Mouse (Mus musculus): Measurements from ENCODE around the gene Celf5. TPM values are rescaled to one million over a fixed set of nuclear protein-coding genes. Genes with fewer than 3 reads are reported as not detected.

Celf5 gene
- polyA plus RNA-seq, 1 experiment from 2014 or later, result 1.4 TPM

- Histone ChIP-seq H3K27ac (ENCODE audit: low read length) (no peak overlapping the region), H3K4me3 (ENCODE audit: low read length) (no peak overlapping the region), H3K36me3 (ENCODE audit: control insufficient read depth, insufficient read depth, low read length) (peaks cover 4% of the 10 kb centered on the region), H3K4me1 (ENCODE audit: control insufficient read depth, insufficient read depth, low read length) (peaks cover 79% of the 10 kb centered on the region), H3K9ac (ENCODE audit: low read depth, low read length) (0 out of 2 replicates have a peak overlapping the region, but pooled peaks have one; percentile 5), H3K4me2 (ENCODE audit: low read depth, low read length) (no peak overlapping the region), H3K27me3 (replicated peaks; ENCODE audit: control insufficient read depth, insufficient read depth, low read length) (no peaks in the 10 kb centered on the region), H3K9me3 (ENCODE audit: control insufficient read depth, low read length) (no peaks in the 10 kb centered on the region)
- no peak for ATAC-seq
- 70% methylated on average over 17 of the region's 17 CpGs for WGBS
These were observed 66.8 kb downstream of the Celf5 start for GRCm38 (mm10) chr10:81415549-81416310.

DNA sequence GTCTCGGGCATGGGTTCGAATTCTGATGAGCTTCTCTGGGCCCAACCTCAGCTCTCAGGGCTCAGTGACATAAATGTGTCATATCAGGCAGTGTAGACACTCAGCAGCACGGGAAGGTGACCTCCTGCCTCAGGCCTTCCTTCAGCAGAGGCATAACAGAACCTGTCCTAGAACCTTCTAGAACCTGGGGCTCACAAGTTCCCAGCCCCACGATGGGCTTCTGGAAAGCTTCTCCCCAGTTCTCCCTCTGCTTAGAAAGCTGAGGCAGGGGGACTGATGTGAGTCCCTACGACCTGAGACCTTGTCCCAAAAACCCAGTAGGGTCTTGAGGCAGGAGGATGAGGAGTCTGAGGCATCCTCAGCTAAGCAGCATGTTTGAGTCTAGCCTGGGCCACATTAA is 67.4 kb downstream of the Celf5 start:
- Histone ChIP-seq H3K4me3 (ENCODE audit: low read length) (no peak overlapping the region), H3K27ac (ENCODE audit: low read length) (no peak overlapping the region), H3K9me3 (ENCODE audit: control insufficient read depth, low read length) (no peaks in the 10 kb centered on the region), H3K4me1 (ENCODE audit: control insufficient read depth, insufficient read depth, low read length) (peaks cover 85% of the 10 kb centered on the region), H3K27me3 (replicated peaks; ENCODE audit: control insufficient read depth, insufficient read depth, low read length) (no peaks in the 10 kb centered on the region), H3K36me3 (ENCODE audit: control insufficient read depth, insufficient read depth, low read length) (peaks cover 4% of the 10 kb centered on the region), H3K4me2 (ENCODE audit: low read depth, low read length) (no peak overlapping the region), H3K9ac (ENCODE audit: low read depth, low read length) (0 out of 2 replicates have a peak overlapping the region, but pooled peaks have one; percentile 56)
- no peak for ATAC-seq
- 75% methylated on average over 5 of the region's 5 CpGs for WGBS

GRCm38 (mm10) chr10:81414682-81415081 is 67.8 kb downstream of the Celf5 start:
- Histone ChIP-seq H3K27ac (ENCODE audit: low read length) (peak overlapping the region; percentile 2; the same call in 1 of the 2 replicates), H3K4me1 (ENCODE audit: control insufficient read depth, insufficient read depth, low read length) (peaks cover 90% of the 10 kb centered on the region)

GRCm38 (mm10) chr10:81413310-81414261 is 68.9 kb downstream of the Celf5 start:
- H3K9ac ChIP-seq (ENCODE audit: low read depth, low read length), result peak overlapping the region; percentile 56
- H3K4me3 ChIP-seq (ENCODE audit: low read length), result 0 out of 2 replicates have a peak overlapping the region, but pooled peaks have one; percentile 1
- H3K27ac ChIP-seq (ENCODE audit: low read length), result peak overlapping the region; percentile 91
- H3K27me3 ChIP-seq (replicated peaks; ENCODE audit: control insufficient read depth, insufficient read depth, low read length), result no peaks in the 10 kb centered on the region
- H3K36me3 ChIP-seq (ENCODE audit: control insufficient read depth, insufficient read depth, low read length), result peaks cover 4% of the 10 kb centered on the region
- 0 out of 2 replicates have a peak, but pooled peaks have one; percentile 6 for ATAC-seq
- WGBS, result 30% methylated on average over 26 of the region's 26 CpGs
- H3K9me3 ChIP-seq (ENCODE audit: control insufficient read depth, low read length), result no peaks in the 10 kb centered on the region
- peak overlapping the region; percentile 33 for H3K4me2 ChIP-seq (ENCODE audit: low read depth, low read length)
- H3K4me1 ChIP-seq (ENCODE audit: control insufficient read depth, insufficient read depth, low read length), result peaks cover 89% of the 10 kb centered on the region

More at GRCm38 (mm10) chr10:81414682-81415081, 67.8 kb downstream of the Celf5 start:
- no peak for ATAC-seq
- H3K9ac ChIP-seq (ENCODE audit: low read depth, low read length), result peak overlapping the region; percentile 56; the same call in 1 of the 2 replicates
- H3K36me3 ChIP-seq (ENCODE audit: control insufficient read depth, insufficient read depth, low read length), result peaks cover 4% of the 10 kb centered on the region
- no peaks in the 10 kb centered on the region for H3K9me3 ChIP-seq (ENCODE audit: control insufficient read depth, low read length)
- no peaks in the 10 kb centered on the region for H3K27me3 ChIP-seq (replicated peaks; ENCODE audit: control insufficient read depth, insufficient read depth, low read length)
- H3K4me3 ChIP-seq (ENCODE audit: low read length), result no peak overlapping the region
- peak overlapping the region; percentile 33; the same call in 1 of the 2 replicates for H3K4me2 ChIP-seq (ENCODE audit: low read depth, low read length)

GRCm38 (mm10) chr10:81412586-81413309 is 69.8 kb downstream of the Celf5 start:
- H3K27ac ChIP-seq (ENCODE audit: low read length), result peak overlapping the region; percentile 91
- H3K9me3 ChIP-seq (ENCODE audit: control insufficient read depth, low read length), result no peaks in the 10 kb centered on the region
- H3K27me3 ChIP-seq (replicated peaks; ENCODE audit: control insufficient read depth, insufficient read depth, low read length), result no peaks in the 10 kb centered on the region
- no peak overlapping the region for H3K4me2 ChIP-seq (ENCODE audit: low read depth, low read length)
- H3K36me3 ChIP-seq (ENCODE audit: control insufficient read depth, insufficient read depth, low read length), result peaks cover 4% of the 10 kb centered on the region
- H3K9ac ChIP-seq (ENCODE audit: low read depth, low read length), result peak overlapping the region; percentile 52
- peaks cover 95% of the 10 kb centered on the region for H3K4me1 ChIP-seq (ENCODE audit: control insufficient read depth, insufficient read depth, low read length)
- no peak overlapping the region for H3K4me3 ChIP-seq (ENCODE audit: low read length)
- ATAC-seq, result no peak
- 72% methylated on average over 16 of the region's 16 CpGs for WGBS

- ATAC-seq, result peak; percentile 11; the same call in 1 of the 2 replicates
These were observed 70.8 kb downstream of the Celf5 start for GRCm38 (mm10) chr10:81411471-81412400.

GRCm38 (mm10) chr10:81410981-81411380 is 71.5 kb downstream of the Celf5 start:
- WGBS, result 70% methylated on average over 9 of the region's 9 CpGs
- H3K36me3 ChIP-seq (ENCODE audit: control insufficient read depth, insufficient read depth, low read length), result peaks cover 7% of the 10 kb centered on the region
- H3K4me3 ChIP-seq (ENCODE audit: low read length), result no peak overlapping the region
- H3K27ac ChIP-seq (ENCODE audit: low read length), result peak overlapping the region; percentile 91
- peaks cover 4% of the 10 kb centered on the region; the same call in 1 of the 2 replicates for H3K27me3 ChIP-seq (replicated peaks; ENCODE audit: control insufficient read depth, insufficient read depth, low read length)
- no peaks in the 10 kb centered on the region for H3K9me3 ChIP-seq (ENCODE audit: control insufficient read depth, low read length)
- H3K4me2 ChIP-seq (ENCODE audit: low read depth, low read length), result no peak overlapping the region
- H3K9ac ChIP-seq (ENCODE audit: low read depth, low read length), result 0 out of 2 replicates have a peak overlapping the region, but pooled peaks have one; percentile 21
- peaks cover 94% of the 10 kb centered on the region for H3K4me1 ChIP-seq (ENCODE audit: control insufficient read depth, insufficient read depth, low read length)
- ATAC-seq, result no peak

More at GRCm38 (mm10) chr10:81411471-81412400, 70.8 kb downstream of the Celf5 start:
- H3K4me3 ChIP-seq (ENCODE audit: low read length), result no peak overlapping the region
- peaks cover 3% of the 10 kb centered on the region; the same call in 1 of the 2 replicates for H3K27me3 ChIP-seq (replicated peaks; ENCODE audit: control insufficient read depth, insufficient read depth, low read length)
- peaks cover 95% of the 10 kb centered on the region for H3K4me1 ChIP-seq (ENCODE audit: control insufficient read depth, insufficient read depth, low read length)
- peak overlapping the region; percentile 52 for H3K9ac ChIP-seq (ENCODE audit: low read depth, low read length)
- H3K27ac ChIP-seq (ENCODE audit: low read length), result peak overlapping the region; percentile 91
- H3K9me3 ChIP-seq (ENCODE audit: control insufficient read depth, low read length), result no peaks in the 10 kb centered on the region
- H3K4me2 ChIP-seq (ENCODE audit: low read depth, low read length), result peak overlapping the region; percentile 16
- 44% methylated on average over 18 of the region's 18 CpGs for WGBS
- peaks cover 4% of the 10 kb centered on the region for H3K36me3 ChIP-seq (ENCODE audit: control insufficient read depth, insufficient read depth, low read length)

GRCm38 (mm10) chr10:81410350-81410749 is 72.2 kb downstream of the Celf5 start:
- peaks cover 88% of the 10 kb centered on the region for H3K4me1 ChIP-seq (ENCODE audit: control insufficient read depth, insufficient read depth, low read length)
- ATAC-seq, result no peak
- peaks cover 4% of the 10 kb centered on the region; the same call in 1 of the 2 replicates for H3K27me3 ChIP-seq (replicated peaks; ENCODE audit: control insufficient read depth, insufficient read depth, low read length)
- H3K27ac ChIP-seq (ENCODE audit: low read length), result peak overlapping the region; percentile 91
- H3K9ac ChIP-seq (ENCODE audit: low read depth, low read length), result 0 out of 2 replicates have a peak overlapping the region, but pooled peaks have one; percentile 30
- H3K9me3 ChIP-seq (ENCODE audit: control insufficient read depth, low read length), result no peaks in the 10 kb centered on the region
- H3K4me3 ChIP-seq (ENCODE audit: low read length), result no peak overlapping the region
- no peak overlapping the region for H3K4me2 ChIP-seq (ENCODE audit: low read depth, low read length)
- WGBS, result 67% methylated on average over 4 of the region's 4 CpGs
- H3K36me3 ChIP-seq (ENCODE audit: control insufficient read depth, insufficient read depth, low read length), result peaks cover 13% of the 10 kb centered on the region
